Mouse (Mus musculus) heart, postnatal 0 days (tissue): Measurements from ENCODE around the gene Supt6.

ENCODE experiments used
- CTCF ChIP-seq: IDR thresholded peaks from 2 replicates; pipeline ENCODE4 v1.5.1; 2016; ENCODE audit warnings: antibody characterized with exemption, control low read depth, low read depth
- EP300 ChIP-seq: IDR thresholded peaks from 2 replicates; pipeline ENCODE4 v1.6.1; 2016; ENCODE audit warnings: antibody characterized with exemption, low read depth

- TF ChIP-seq CTCF (no peak), EP300 (no peak)
These were observed 85.1 kb downstream of the Supt6 start for GRCm38 (mm10) chr11:78160675-78161074.
